Comparison of ENCODE assay signal across 12 mouse cellular contexts in the genomic region with DNA sequence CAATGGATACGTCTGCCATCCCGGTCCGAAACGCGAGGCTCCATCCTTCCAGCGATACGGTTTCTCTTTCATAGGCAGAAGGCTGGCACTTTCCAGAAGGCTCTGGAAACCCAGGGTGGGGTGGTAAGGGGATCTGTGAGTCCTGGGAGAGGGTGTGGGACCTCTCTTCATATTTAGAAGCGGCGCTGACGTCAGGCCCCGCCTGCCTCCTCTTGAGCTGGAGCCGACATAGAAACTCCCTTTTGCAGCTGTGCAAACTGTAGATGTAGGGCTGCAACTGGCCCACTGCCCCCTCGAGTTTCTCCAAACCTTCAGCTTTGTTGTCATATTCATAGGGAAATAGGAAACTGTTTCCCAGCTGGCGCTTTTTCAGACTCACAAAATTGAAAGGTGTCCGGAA.
DNase-seq lines count a peak whose midpoint lies in the region; TF ChIP-seq lines count a peak whose summit lies in the region.
"Had no signal": no experiment of that assay in that cellular context is flagged by ENCODE, and none has a peak within 500 bp of the region (broad histone marks: within the 10 kb centered on the region; RNA-seq: fewer than 3 reads in every experiment).

No protein-coding gene starts in this region.

- intact Hi-C loops in left cerebral cortex, postnatal 36 days (cut with DNase I), result no loop called here
- intact Hi-C loops in heart, postnatal 10 days (cut with DNase I), result no loop called here

- 89% methylated on average over 15 of the region's 15 CpGs for WGBS in cerebellum, adult 2 months

- H3K27ac ChIP-seq in cerebellum, adult 2 months (ENCODE audit: insufficient read depth, low read length), result no peak overlapping the region
- H3K27ac ChIP-seq: limb, embryonic 12.5 days had no signal

- H3K27me3 ChIP-seq in cerebellum, adult 2 months (ENCODE audit: control insufficient read depth, insufficient read depth, low read length), result no peaks in the 10 kb centered on the region
- H3K27me3 ChIP-seq: limb, embryonic 12.5 days had no signal

- no peaks in the 10 kb centered on the region for H3K4me1 ChIP-seq in cerebellum, adult 2 months (ENCODE audit: control insufficient read depth, insufficient read depth, low read length)
- H3K4me1 ChIP-seq: limb, embryonic 12.5 days had no signal

- H3K4me3 ChIP-seq in cerebellum, adult 2 months (replicated peaks; ENCODE audit: insufficient read depth, low read depth, low read length), result no peak overlapping the region
- H3K4me3 ChIP-seq: limb, embryonic 12.5 days had no signal

- TF ChIP-seq CTCF in cerebellum, adult 2 months (IDR thresholded peaks at IDR 0.05; ENCODE audit: borderline replicate concordance, insufficient read depth, low read depth, low read length), result no peak

- no peak for TF ChIP-seq POLR2A in cerebellum, adult 2 months (IDR thresholded peaks at IDR 0.05; ENCODE audit: borderline replicate concordance, insufficient read depth, low read length)

- peak; percentile 29 to 34 for DNase-seq in frontal cortex, postnatal 36 days (ENCODE audit: low spot score in 2 of 2)
- DNase-seq in frontal cortex, postnatal 25 days (ENCODE audit: low spot score in 2 of 2), result no peak
- peak; percentile 23 to 37 for DNase-seq in left cerebral cortex, postnatal 36 days (ENCODE audit: low spot score in 2 of 2)
- DNase-seq in left cerebral cortex, adult 9 months (ENCODE audit: low spot score in 2 of 2), result no peak
- DNase-seq in gastrocnemius, adult 18-20 months (ENCODE audit: low spot score), result peak; percentile 79
- DNase-seq in heart, postnatal 10 days, result peak; percentile 55 to 56
- no peak for DNase-seq in spleen, postnatal 14 days (ENCODE audit: low spot score in 2 of 2)
- no peak for DNase-seq in cerebellum, adult 2 months
- DNase-seq: cerebellum, adult 8-10 months; lung, adult 2 months; thymus, postnatal 25 days had no signal

Comparison
In these comparisons a context has a peak if more than half of its experiments do, and no peak if none do; other contexts are left out.
1. DNase-seq: peak in frontal cortex, postnatal 36 days (2 of 2), left cerebral cortex, postnatal 36 days (2 of 2), gastrocnemius, adult 18-20 months (single experiment) and heart, postnatal 10 days (2 of 2); none in frontal cortex, postnatal 25 days (0 of 2), left cerebral cortex, adult 9 months (0 of 2), spleen, postnatal 14 days (0 of 2) and cerebellum, adult 2 months (0 of 2).